Mouse (Mus musculus): ENCODE results near the gene Rpl27a. TPM values are rescaled to one million over a fixed set of nuclear protein-coding genes. Genes with fewer than 3 reads are reported as not detected.

Gene Rpl27a
- total RNA-seq, 2 experiments from 2014 or later: 206 to 235 TPM

- no peak for DNase-seq
Observed at GRCm38 (mm10) chr7:109563775-109564362, 44.9 kb downstream of the Rpl27a start.

- no peak for DNase-seq
Observed at GRCm38 (mm10) chr7:109566327-109566726, 47.4 kb downstream of the Rpl27a start.

GRCm38 (mm10) chr7:109566841-109567768, 48.2 kb downstream of the Rpl27a start:
- DNase-seq: no peak

- no peak for DNase-seq
Observed at GRCm38 (mm10) chr7:109568391-109568892, 49.5 kb downstream of the Rpl27a start.

Small RNAs within 50 kb of the gene (microRNA-seq; reads per million reads assigned to microRNA genes)
- gene Gm47284: 1.00 reads per million

Other genes with a start within 250 kb of the Rpl27a start
- gene Stk33, start 80.1 kb upstream of the Rpl27a start, total RNA-seq (2021): under 1 TPM; 0.33 TPM
- gene Trim66, start 11.0 kb upstream of the Rpl27a start, total RNA-seq (2021): under 1 TPM; 0.10 to 0.33 TPM
- 10 to 100 TPM; 37.9 to 45.8 TPM for gene St5, start 184.5 kb downstream of the Rpl27a start, total RNA-seq (2021)
- gene Akip1, start 184.5 kb downstream of the Rpl27a start, total RNA-seq (2021): 10 to 100 TPM; 23.6 to 30.0 TPM
- gene BC051019, start 204.7 kb downstream of the Rpl27a start, total RNA-seq (2021): not detected
- gene Ascl3, start 212.6 kb downstream of the Rpl27a start, total RNA-seq (2021): not detected
- 10 to 100 TPM; 43.9 to 47.2 TPM for gene Tmem9b, start 233.7 kb downstream of the Rpl27a start, total RNA-seq (2021)